Mouse (Mus musculus) midbrain, embryonic 12.5 days (tissue): Measurements from ENCODE around the gene Ssc5d. TPM values are rescaled to one million over a fixed set of nuclear protein-coding genes. Genes with fewer than 3 reads are reported as not detected.

Experiments
- ATAC-seq: fragments of 200-750 bp; cut with Nextera tagmentation; 2 replicates; pipeline ENCODE4 v1.8.0; 2017; ENCODE audit warnings: low read depth, moderate TSS enrichment, moderate library complexity; ENCODE audit not compliant: low FRiP score
- H3K27ac ChIP-seq: fragments of 300-500 bp; sonication (generic); replicated peaks from 2 replicates; pipeline ENCODE4 v1.5.1; 2016; ENCODE audit warnings: mild to moderate bottlenecking
- H3K27me3 ChIP-seq: fragments of 300-500 bp; sonication (generic); 2 replicates; pipeline ENCODE4 v1.6.1; 2016; ENCODE audit warnings: mild to moderate bottlenecking
- H3K36me3 ChIP-seq: fragments of 300-500 bp; sonication (generic); 2 replicates; pipeline ENCODE4 v1.6.1; 2016
- H3K4me1 ChIP-seq: fragments of 300-500 bp; sonication (generic); 2 replicates; pipeline ENCODE4 v1.6.1; 2016
- H3K4me2 ChIP-seq: fragments of 300-500 bp; sonication (generic); replicated peaks from 2 replicates; pipeline ENCODE4 v1.6.1; 2016; ENCODE audit warnings: mild to moderate bottlenecking, moderate library complexity
- H3K4me3 ChIP-seq: fragments of 300-500 bp; sonication (generic); 2 replicates; pipeline ENCODE4 v1.5.1; 2016; ENCODE audit warnings: mild to moderate bottlenecking
- H3K9ac ChIP-seq: fragments of 300-500 bp; sonication (generic); replicated peaks from 2 replicates; pipeline ENCODE4 v1.6.1; 2016; ENCODE audit warnings: mild to moderate bottlenecking, moderate library complexity
- H3K9me3 ChIP-seq: fragments of 300-500 bp; sonication (generic); 2 replicates; pipeline ENCODE4 v1.6.1; 2016; ENCODE audit warnings: mild to moderate bottlenecking
- WGBS: fragments of 180-500 bp; shearing (Covaris S2); methylation state at CpG from one replicate; pipeline ENCODE4 v1.1.7; 2016; 5-methylcytosine and 5-hydroxymethylcytosine counted together
- polyA plus RNA-seq: library from polyadenylated mRNA; unstranded; fragments of >200 nt; fragmentation: Nextera tagmentation; extraction: Ambion mirVana; gene quantifications from 2 replicates; pipeline ENCODE4 v1.2.1, GENCODE M21; 2016

The Ssc5d gene
- polyA plus RNA-seq, 1 experiment from 2014 or later = 2.0 TPM

DNA sequence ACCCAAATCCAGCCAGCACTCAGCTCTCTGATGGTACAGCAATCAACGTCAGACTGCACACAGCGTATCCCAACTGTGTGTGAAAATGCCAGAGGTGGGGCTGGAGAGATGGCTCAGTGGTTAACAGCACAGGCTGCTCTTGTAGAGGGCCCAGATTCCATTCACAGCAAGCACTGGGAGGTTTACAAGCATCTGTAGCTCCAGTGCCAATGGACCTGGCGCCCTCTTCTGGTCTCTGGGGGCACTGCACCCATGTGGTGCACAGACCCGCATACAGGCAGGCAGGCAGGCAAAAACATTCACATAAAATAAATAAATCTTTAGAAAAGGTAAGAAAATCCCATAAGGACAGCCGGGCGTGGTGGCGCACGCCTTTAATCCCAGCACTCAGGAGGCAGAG lies 24.4 kb upstream of the Ssc5d start:
- 45% methylated on average over 8 of the region's 8 CpGs for WGBS
- H3K4me2 ChIP-seq = no peak overlapping the region
- H3K9me3 ChIP-seq = peaks cover 6% of the 10 kb centered on the region; the same call in 1 of the 2 replicates
- no peak overlapping the region for H3K9ac ChIP-seq
- H3K36me3 ChIP-seq = no peaks in the 10 kb centered on the region
- H3K4me3 ChIP-seq = no peak overlapping the region
- H3K27ac ChIP-seq = no peak overlapping the region
- ATAC-seq = no peak
- H3K27me3 ChIP-seq = peaks cover 16% of the 10 kb centered on the region
- H3K4me1 ChIP-seq = peaks cover 6% of the 10 kb centered on the region; the same call in 1 of the 2 replicates

- Histone ChIP-seq H3K27ac (no peak overlapping the region), H3K4me2 (no peak overlapping the region), H3K4me1 (peaks cover 12% of the 10 kb centered on the region), H3K36me3 (no peaks in the 10 kb centered on the region), H3K27me3 (peaks cover 16% of the 10 kb centered on the region), H3K9me3 (peaks cover 6% of the 10 kb centered on the region; the same call in 1 of the 2 replicates), H3K4me3 (no peak overlapping the region), H3K9ac (no peak overlapping the region)
- no peak for ATAC-seq
- WGBS = 79% methylated on average over 9 of the region's 9 CpGs
Measured at GRCm38 (mm10) chr7:4902404-4902803, 23.2 kb upstream of the Ssc5d start.

DNA sequence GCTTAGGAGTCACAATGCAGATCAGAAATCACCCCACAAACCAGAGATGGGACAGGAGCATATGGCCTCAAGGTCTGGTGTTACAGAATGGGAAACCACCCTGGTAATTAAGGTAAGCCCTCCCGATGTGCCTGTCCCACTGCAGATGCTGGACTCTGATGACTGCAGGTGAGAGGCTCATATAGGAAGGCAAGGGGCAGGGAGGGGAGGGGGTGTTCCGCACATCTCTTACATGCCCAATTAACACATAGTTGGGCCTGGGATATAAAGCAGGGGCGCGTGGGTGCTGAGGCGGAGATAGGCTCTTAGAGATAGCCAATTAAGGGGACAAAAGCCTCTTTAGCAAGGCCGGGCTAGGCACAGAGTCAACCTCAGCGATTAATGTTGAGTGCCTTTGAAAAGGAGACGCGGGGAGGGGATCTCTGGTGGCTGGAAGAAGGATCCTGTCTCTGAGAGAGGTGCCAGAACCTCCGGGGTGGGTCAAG lies 19.1 kb upstream of the Ssc5d start, which contains the start of gene Gm36210:
TSS of gene Gm36210 (minus strand) at position 51 of the 485 bp plus-strand sequence.
- WGBS = 49% methylated on average over 10 of the region's 10 CpGs
- H3K4me3 ChIP-seq = no peak within 1 kb of the TSS
- H3K4me2 ChIP-seq = no peak within 1 kb of the TSS
- H3K27ac ChIP-seq = no peak within 1 kb of the TSS
- ATAC-seq = no peak
- H3K9ac ChIP-seq = no peak within 1 kb of the TSS
- H3K4me1 ChIP-seq = peaks cover 5% of the 10 kb centered on the region; the same call in 1 of the 2 replicates
- H3K36me3 ChIP-seq = no peaks in the 10 kb centered on the region
- H3K27me3 ChIP-seq = peaks cover 9% of the 10 kb centered on the region; the same call in 1 of the 2 replicates
- peaks cover 3% of the 10 kb centered on the region; the same call in 1 of the 2 replicates for H3K9me3 ChIP-seq

- WGBS = 31% methylated on average over 9 of the region's 9 CpGs
- peaks cover 15% of the 10 kb centered on the region for H3K4me1 ChIP-seq
- no peak overlapping the region for H3K4me3 ChIP-seq
- no peak for ATAC-seq
- H3K9me3 ChIP-seq = no peaks in the 10 kb centered on the region
- H3K36me3 ChIP-seq = no peaks in the 10 kb centered on the region
- no peak overlapping the region; the same call in 1 of the 2 replicates for H3K4me2 ChIP-seq
- H3K27ac ChIP-seq = no peak overlapping the region
- no peak overlapping the region for H3K9ac ChIP-seq
- peaks cover 9% of the 10 kb centered on the region; the same call in 1 of the 2 replicates for H3K27me3 ChIP-seq
Measured at GRCm38 (mm10) chr7:4911561-4911960, 14.0 kb upstream of the Ssc5d start.

GRCm38 (mm10) chr7:4912248-4912647 lies 13.3 kb upstream of the Ssc5d start:
- Histone ChIP-seq H3K27ac (no peak overlapping the region), H3K36me3 (0 out of 2 replicates have a peak, but pooled peaks cover 2% of the 10 kb centered on the region), H3K4me1 (peaks cover 19% of the 10 kb centered on the region), H3K27me3 (peaks cover 9% of the 10 kb centered on the region; the same call in 1 of the 2 replicates), H3K4me3 (no peak overlapping the region), H3K9me3 (no peaks in the 10 kb centered on the region), H3K9ac (no peak overlapping the region), H3K4me2 (no peak overlapping the region)
- 52% methylated on average over 5 of the region's 5 CpGs for WGBS
- no peak for ATAC-seq

GRCm38 (mm10) chr7:4915007-4915665 lies 10.4 kb upstream of the Ssc5d start, which contains the start of gene Zfp628:
Gene Zfp628 (plus strand): TSS chr7:4915217.
- H3K27me3 ChIP-seq = peaks cover 7% of the 10 kb centered on the region; the same call in 1 of the 2 replicates
- peaks cover 31% of the 10 kb centered on the region for H3K36me3 ChIP-seq
- H3K9ac ChIP-seq = peak within 1 kb of the TSS; percentile 82
- no peaks in the 10 kb centered on the region for H3K9me3 ChIP-seq
- peaks cover 20% of the 10 kb centered on the region for H3K4me1 ChIP-seq
- peak; percentile 94 for ATAC-seq
- peak within 1 kb of the TSS; percentile 85 for H3K4me2 ChIP-seq
- H3K27ac ChIP-seq = peak within 1 kb of the TSS; percentile 96
- H3K4me3 ChIP-seq = peak within 1 kb of the TSS; percentile 76
- WGBS = under 1% methylated on average over 56 of the region's 56 CpGs

DNA sequence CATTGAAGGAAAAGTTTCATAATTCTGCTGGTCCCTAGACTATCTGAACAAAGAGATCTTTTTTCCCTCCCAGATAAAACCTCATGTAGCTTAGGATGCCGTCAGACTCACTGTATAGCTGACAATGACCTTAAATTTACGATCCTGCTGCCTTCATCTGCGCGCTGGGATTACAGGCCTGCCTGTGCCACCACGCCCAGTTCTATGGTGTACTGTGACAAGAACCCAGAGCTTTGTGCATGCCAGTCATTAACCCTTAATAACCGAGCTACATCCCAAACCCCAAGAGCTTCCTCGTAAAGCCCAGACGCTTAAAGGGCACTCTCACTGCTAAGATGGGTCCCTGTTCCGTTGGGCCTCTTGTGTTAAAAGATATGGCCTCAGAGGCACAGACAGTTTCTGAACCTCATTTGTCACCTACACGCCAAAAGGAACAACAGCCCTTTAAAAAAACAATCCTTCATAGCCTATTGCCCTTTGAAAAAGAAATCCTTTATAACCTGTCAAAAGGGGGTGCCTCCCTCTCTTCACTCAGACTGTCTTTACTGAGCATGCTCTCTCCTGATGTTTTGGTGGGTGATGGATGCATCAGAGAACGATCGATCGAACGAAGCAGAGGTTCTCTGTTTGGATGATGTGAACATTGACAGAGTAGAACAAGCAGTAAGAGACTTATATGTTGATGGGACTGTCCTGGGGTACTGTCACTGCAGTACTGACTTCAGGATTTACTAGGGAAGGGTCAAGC lies 9.7 kb upstream of the Ssc5d start:
- 22% methylated on average over 14 of the region's 14 CpGs for WGBS
- Histone ChIP-seq H3K9ac (peak overlapping the region; percentile 82), H3K36me3 (peaks cover 38% of the 10 kb centered on the region), H3K4me1 (peaks cover 23% of the 10 kb centered on the region), H3K4me3 (peak overlapping the region; percentile 76), H3K27ac (peak overlapping the region; percentile 96), H3K9me3 (no peaks in the 10 kb centered on the region), H3K27me3 (peaks cover 2% of the 10 kb centered on the region; the same call in 1 of the 2 replicates), H3K4me2 (peak overlapping the region; percentile 85)
- ATAC-seq = peak; percentile 36; the same call in 1 of the 2 replicates

DNA sequence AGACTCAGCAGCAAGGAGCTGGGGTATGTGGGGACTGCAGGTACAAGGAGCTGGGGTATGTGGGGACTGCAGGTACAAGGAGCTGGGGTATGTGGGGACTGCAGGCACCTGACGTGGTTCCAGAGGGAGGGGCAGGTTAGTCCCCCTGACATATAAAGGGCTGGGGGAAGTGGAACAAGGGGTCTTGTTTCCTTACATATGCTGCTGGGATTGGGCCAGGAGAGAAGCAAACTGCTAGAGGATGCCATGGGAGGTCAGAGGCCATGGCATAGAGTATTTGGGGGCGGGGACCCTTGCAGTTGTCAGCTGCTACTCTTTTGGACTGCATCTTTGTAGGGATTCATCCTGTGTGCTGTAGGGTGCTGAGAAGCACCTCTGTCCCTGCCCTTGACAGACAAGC lies 8.1 kb upstream of the Ssc5d start:
- no peak overlapping the region for H3K4me2 ChIP-seq
- WGBS = 87% methylated on average over 2 of the region's 2 CpGs
- peak overlapping the region; percentile 82; the same call in 1 of the 2 replicates for H3K9ac ChIP-seq
- H3K27me3 ChIP-seq = no peaks in the 10 kb centered on the region
- peaks cover 40% of the 10 kb centered on the region for H3K4me1 ChIP-seq
- peaks cover 45% of the 10 kb centered on the region for H3K36me3 ChIP-seq
- no peak for ATAC-seq
- no peak overlapping the region for H3K4me3 ChIP-seq
- H3K27ac ChIP-seq = no peak overlapping the region
- no peaks in the 10 kb centered on the region for H3K9me3 ChIP-seq

DNA sequence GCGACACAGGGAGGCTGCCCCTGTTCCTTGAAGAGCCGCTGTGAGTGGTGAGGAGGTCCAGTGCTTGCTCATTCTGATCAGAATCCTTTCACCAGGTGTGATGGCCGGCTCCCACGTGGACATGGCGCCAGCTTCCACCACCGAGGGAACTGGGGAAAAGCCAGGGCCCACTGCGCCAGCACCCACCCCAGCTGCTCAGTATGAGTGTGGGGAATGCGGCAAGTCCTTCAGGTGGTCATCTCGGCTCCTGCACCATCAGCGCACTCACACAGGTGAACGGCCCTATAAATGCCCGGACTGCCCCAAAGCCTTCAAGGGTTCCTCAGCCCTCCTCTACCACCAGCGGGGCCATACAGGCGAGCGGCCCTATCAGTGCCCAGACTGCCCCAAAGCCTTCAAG lies 6.9 kb upstream of the Ssc5d start:
- H3K27me3 ChIP-seq = no peaks in the 10 kb centered on the region
- ATAC-seq = no peak

GRCm38 (mm10) chr7:4919096-4919495 lies 6.5 kb upstream of the Ssc5d start:
- WGBS = 82% methylated on average over 21 of the region's 21 CpGs
- Histone ChIP-seq H3K4me1 (peaks cover 55% of the 10 kb centered on the region), H3K9ac (no peak overlapping the region), H3K4me2 (no peak overlapping the region), H3K36me3 (peaks cover 45% of the 10 kb centered on the region), H3K27ac (no peak overlapping the region), H3K27me3 (no peaks in the 10 kb centered on the region), H3K4me3 (no peak overlapping the region), H3K9me3 (no peaks in the 10 kb centered on the region)
- no peak for ATAC-seq

More for the DNA sequence above, 6.9 kb upstream of the Ssc5d start:
- WGBS = 92% methylated on average over 15 of the region's 15 CpGs
- no peak overlapping the region for H3K27ac ChIP-seq
- no peaks in the 10 kb centered on the region for H3K9me3 ChIP-seq
- H3K9ac ChIP-seq = no peak overlapping the region
- H3K4me2 ChIP-seq = no peak overlapping the region
- peaks cover 45% of the 10 kb centered on the region for H3K36me3 ChIP-seq
- no peak overlapping the region for H3K4me3 ChIP-seq
- peaks cover 51% of the 10 kb centered on the region for H3K4me1 ChIP-seq

DNA sequence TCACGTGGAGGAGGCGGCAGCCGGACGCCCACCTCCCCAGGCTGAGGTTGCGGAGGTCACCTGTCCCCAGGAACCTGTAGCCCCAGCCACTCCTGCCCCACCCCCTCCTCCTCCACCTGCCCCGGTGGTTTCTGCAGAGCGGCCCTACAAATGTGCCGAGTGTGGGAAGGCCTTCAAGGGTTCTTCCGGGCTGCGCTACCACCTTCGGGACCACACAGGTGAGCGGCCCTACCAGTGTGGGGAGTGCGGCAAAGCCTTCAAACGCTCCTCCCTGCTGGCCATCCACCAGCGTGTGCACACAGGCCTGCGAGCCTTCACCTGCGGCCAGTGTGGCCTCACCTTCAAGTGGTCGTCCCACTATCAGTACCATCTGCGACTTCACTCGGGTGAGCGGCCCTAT lies 5.6 kb upstream of the Ssc5d start:
- ATAC-seq = no peak
- Histone ChIP-seq H3K27ac (no peak overlapping the region), H3K4me2 (no peak overlapping the region), H3K36me3 (peaks cover 45% of the 10 kb centered on the region), H3K4me3 (no peak overlapping the region), H3K27me3 (no peaks in the 10 kb centered on the region), H3K4me1 (peaks cover 61% of the 10 kb centered on the region), H3K9me3 (no peaks in the 10 kb centered on the region), H3K9ac (peak overlapping the region; percentile 8; the same call in 1 of the 2 replicates)
- 90% methylated on average over 21 of the region's 21 CpGs for WGBS

DNA sequence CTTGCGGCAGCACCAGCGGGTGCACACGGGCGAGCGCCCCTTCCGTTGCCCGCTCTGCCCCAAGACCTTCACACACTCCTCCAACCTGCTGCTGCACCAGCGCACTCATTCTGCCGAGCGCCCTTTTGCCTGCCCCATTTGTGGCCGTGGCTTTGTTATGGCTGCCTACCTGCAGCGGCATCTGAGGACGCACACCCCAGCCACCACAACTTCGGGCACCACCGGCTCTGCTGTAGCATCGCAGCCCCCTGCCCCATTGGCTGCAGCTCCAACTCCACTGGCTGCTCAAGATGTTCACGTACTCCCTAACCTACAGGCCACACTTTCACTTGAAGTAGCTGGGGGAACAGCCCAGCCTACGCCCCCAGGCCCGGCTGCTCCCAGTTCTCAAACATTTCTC lies 5.1 kb upstream of the Ssc5d start:
- ATAC-seq = no peak
- Histone ChIP-seq H3K4me1 (peaks cover 67% of the 10 kb centered on the region), H3K9ac (peak overlapping the region; percentile 50; the same call in 1 of the 2 replicates), H3K36me3 (peaks cover 45% of the 10 kb centered on the region), H3K4me2 (0 out of 2 replicates have a peak overlapping the region, but pooled peaks have one; percentile 7), H3K27ac (peak overlapping the region; percentile 98), H3K9me3 (no peaks in the 10 kb centered on the region), H3K4me3 (no peak overlapping the region), H3K27me3 (no peaks in the 10 kb centered on the region)
- WGBS = 90% methylated on average over 19 of the region's 19 CpGs
